Mouse (Mus musculus) gastrocnemius, adult 8-10 months (tissue): ENCODE measurements around the gene Krtap19-3. TPM values are rescaled to one million over a fixed set of nuclear protein-coding genes. Genes with fewer than 3 reads are reported as not detected.

Experiments
- DNase-seq, 2 experiments: peaks; one replicate each; pipeline ENCODE4 v3.0.0; 2022; ENCODE audit warnings: low spot score in 2 of 2
- total RNA-seq, 4 experiments: library from RNA; stranded (reverse); gene quantifications; 2 replicates each; pipeline ENCODE4 v1.2.4; 2022

The Krtap19-3 gene
- not detected for total RNA-seq

GRCm38 (mm10) chr16:88877938-88878337, at the start of gene Krtap19-3:
Krtap19-3 (minus strand) TSS chr16:88878038.
- no peak for DNase-seq

- no peak for DNase-seq
Observed at GRCm38 (mm10) chr16:88896357-88896756, 18.5 kb upstream of the Krtap19-3 start, which contains the start of gene Krtap19-5. Krtap19-5 (minus strand) TSS chr16:88896457.

GRCm38 (mm10) chr16:88886870-88887269, 9.0 kb upstream of the Krtap19-3 start:
- no peak for DNase-seq

DNA sequence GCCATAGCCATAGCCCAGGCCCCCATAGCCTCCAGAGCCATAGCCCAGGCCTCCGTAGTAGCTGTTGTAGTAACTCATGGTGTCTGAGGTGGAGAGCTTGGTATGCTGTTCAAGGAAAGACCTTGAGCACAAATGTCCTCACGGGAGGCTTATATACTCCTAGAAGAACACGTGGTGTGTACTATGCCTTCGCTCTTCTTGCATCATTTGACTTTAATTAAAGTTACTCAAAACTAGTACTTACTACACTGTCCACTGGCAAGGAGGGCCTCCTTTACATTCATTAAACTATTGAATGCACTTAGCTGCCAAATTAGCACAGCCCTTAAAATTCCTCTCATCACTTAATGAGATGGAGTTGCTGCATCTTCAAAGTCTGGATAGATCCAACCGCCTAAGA, 7.2 kb upstream of the Krtap19-3 start, which contains the start of gene Krtap19-4:
Gene Krtap19-4 (minus strand): TSS at position 101 of the 400 bp plus-strand sequence.
- no peak for DNase-seq

DNA sequence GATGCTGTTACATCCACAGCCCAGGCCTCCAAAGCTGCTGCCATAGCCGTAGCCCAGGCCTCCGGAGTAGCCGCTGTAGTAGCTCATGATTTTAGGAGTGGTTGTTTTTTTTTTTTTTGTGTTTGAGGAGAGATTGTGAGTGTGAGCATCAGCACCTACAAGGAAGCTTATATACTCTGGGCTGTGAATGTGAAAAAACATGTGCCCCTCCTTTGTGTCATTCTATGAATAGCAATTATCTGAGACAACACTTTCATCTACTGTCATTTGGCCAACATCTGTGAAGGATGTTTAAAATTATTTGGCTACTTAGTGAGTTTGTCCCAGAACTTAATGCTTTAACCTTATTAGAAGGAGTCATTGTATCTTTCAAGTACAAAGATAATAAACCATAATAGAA, 3.7 kb downstream of the Krtap19-3 start, which contains the start of gene Krtap19-2:
Gene Krtap19-2 (minus strand): TSS at position 101 of the 400 bp plus-strand sequence.
- no peak for DNase-seq

GRCm38 (mm10) chr16:88869311-88869710, 8.5 kb downstream of the Krtap19-3 start, which contains the start of gene Krtap19-1:
Krtap19-1 (minus strand) TSS chr16:88869411.
- no peak for DNase-seq

DNA sequence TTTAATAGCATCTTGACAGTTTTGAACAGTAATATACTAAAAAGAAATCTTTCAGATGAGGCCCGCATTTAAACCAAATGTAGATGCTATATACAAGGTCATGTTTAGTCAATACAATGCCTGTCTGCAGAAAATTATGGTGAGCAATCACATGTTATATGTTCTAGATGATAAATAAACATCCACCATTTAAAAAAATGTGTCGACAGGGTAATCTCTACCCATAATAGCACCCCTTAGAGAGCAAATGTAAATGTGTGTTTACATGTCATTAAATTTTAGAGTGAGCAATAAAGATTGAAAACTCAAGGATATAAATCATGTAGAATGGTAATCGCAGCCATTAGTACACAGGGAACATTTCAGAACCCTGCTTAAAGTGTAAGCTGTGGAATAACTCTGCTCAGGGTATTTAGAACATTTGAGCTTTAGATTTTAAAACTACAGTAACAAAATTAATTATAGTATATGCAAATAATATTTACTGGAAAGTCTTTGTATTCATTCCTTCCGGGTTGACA, 12.9 kb downstream of the Krtap19-3 start:
- no peak for DNase-seq

DNA sequence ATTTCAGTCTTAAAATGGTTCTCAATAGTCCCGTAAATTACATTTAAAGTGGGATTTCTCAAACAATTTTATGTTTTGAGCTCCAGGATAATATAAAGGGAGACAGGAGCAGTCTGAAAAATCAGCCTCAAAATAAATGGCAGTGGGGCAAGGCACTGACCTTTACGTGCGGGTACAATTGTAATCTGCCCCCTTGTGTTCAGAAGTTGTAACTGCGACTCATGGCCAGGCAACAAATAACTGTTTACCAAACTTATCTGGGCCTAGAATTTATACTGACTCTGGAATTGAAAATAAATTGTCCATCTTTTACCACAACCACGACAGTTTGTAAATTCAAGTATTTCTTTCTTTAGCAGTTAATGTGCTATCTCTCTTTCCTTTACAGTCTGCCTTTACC, 26.4 kb downstream of the Krtap19-3 start:
- DNase-seq: no peak

DNA sequence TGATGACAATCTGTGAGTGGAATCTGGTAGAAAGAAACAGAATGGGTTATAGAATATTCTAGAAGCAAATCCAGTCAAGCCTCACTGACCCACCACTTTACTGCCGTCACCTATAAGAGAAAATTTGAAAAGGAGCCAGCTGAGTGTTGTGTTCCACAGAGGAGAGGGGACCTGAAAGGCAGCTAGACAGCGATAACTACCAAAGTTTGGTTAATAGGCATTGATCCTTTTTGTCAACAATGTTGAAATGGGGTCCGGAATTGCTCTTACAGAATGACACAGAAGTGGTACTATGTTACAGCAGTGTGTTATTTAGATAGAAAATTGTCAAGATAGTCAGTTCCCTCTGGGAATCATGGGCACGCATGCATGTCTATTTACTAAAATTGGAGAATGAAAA, 29.3 kb downstream of the Krtap19-3 start:
- DNase-seq: no peak

- DNase-seq: no peak
Observed at GRCm38 (mm10) chr16:88847363-88847762, 30.5 kb downstream of the Krtap19-3 start.

Other genes with a start within 250 kb of the Krtap19-3 start
- gene Krtap26-1, start 230.2 kb downstream of the Krtap19-3 start, total RNA-seq: not detected
- gene Krtap27-1, start 206.4 kb downstream of the Krtap19-3 start, total RNA-seq: not detected
- not detected for gene 2310061N02Rik, start 170.1 kb downstream of the Krtap19-3 start, total RNA-seq
- gene Krtap13-1, start 149.2 kb downstream of the Krtap19-3 start, total RNA-seq: not detected
- gene Krtap13, start 126.4 kb downstream of the Krtap19-3 start, total RNA-seq: not detected
- not detected for gene 2310034C09Rik, start 119.2 kb downstream of the Krtap19-3 start, total RNA-seq
- not detected for gene 2310057N15Rik, start 103.8 kb downstream of the Krtap19-3 start, total RNA-seq
- gene Gm5965, start 100.1 kb downstream of the Krtap19-3 start, total RNA-seq: not detected
- gene Gm20741, start 65.8 kb downstream of the Krtap19-3 start, total RNA-seq: not detected
- not detected for gene Krtap15, start 57.8 kb downstream of the Krtap19-3 start, total RNA-seq
- gene Krtap14, start 51.9 kb downstream of the Krtap19-3 start, total RNA-seq: not detected
- not detected for gene Krtap19-1, start 8.6 kb downstream of the Krtap19-3 start, total RNA-seq
- not detected for gene Krtap19-2, start 3.8 kb downstream of the Krtap19-3 start, total RNA-seq
- not detected for gene Krtap19-4, start 7.1 kb upstream of the Krtap19-3 start, total RNA-seq
- not detected for gene Krtap19-5, start 18.4 kb upstream of the Krtap19-3 start, total RNA-seq
- not detected for gene Krtap19-9b, start 54.2 kb upstream of the Krtap19-3 start, total RNA-seq
- not detected for gene Krtap16-3, start 84.8 kb upstream of the Krtap19-3 start, total RNA-seq
- gene Krtap22-2, start 132.7 kb upstream of the Krtap19-3 start, total RNA-seq: not detected
- not detected for gene Gm10229, start 137.2 kb upstream of the Krtap19-3 start, total RNA-seq
- gene Krtap6-1, start 153.7 kb upstream of the Krtap19-3 start, total RNA-seq: not detected
- gene Gm10228, start 163.4 kb upstream of the Krtap19-3 start, total RNA-seq: not detected
- not detected for gene Krtap6-5, start 169.8 kb upstream of the Krtap19-3 start, total RNA-seq
- gene 1110025L11Rik, start 186.0 kb upstream of the Krtap19-3 start, total RNA-seq: not detected
- gene Krtap6-3, start 206.0 kb upstream of the Krtap19-3 start, total RNA-seq: not detected